Mouse (Mus musculus) G1E (cell line): Measurements from ENCODE around the gene Echdc3.

Experiments used
- CTCF ChIP-seq: IDR thresholded peaks from 2 replicates; pipeline ENCODE4 v1.5.1; 2012; ENCODE audit warnings: low read depth, low read length, inconsistent platforms, mixed read lengths
- GATA1 ChIP-seq: IDR thresholded peaks from 2 replicates; pipeline ENCODE4 v1.6.1; 2012; ENCODE audit warnings: borderline replicate concordance, low read length, inconsistent platforms, mixed read lengths
- TAL1 ChIP-seq: conservative IDR thresholded peaks from 2 replicates; pipeline ENCODE4 v1.6.1; 2012; ENCODE audit warnings: low read depth, low read length, inconsistent platforms, mixed read lengths

- TF ChIP-seq CTCF (no peak), TAL1 (no peak), GATA1 (no peak)
Measured at GRCm38 (mm10) chr2:6157635-6158034, 55.2 kb downstream of the Echdc3 start.
